Mouse (Mus musculus) granulocyte monocyte progenitor cell, adult 5-6 weeks (primary cell): ENCODE measurements around the gene Kif13a. TPM values are rescaled to one million over a fixed set of nuclear protein-coding genes. Genes with fewer than 3 reads are reported as not detected.

Source experiments
- ATAC-seq: replicated peaks from 2 replicates; pipeline ENCODE4 v1.8.0; 2016; ENCODE audit warnings: mild to moderate bottlenecking, moderate TSS enrichment, inconsistent platforms; ENCODE audit not compliant: poor library complexity, severe bottlenecking
- total RNA-seq, 2 experiments: library from RNA; stranded (forward) in 1 of 2; stranded (reverse) in 1 of 2; fragments of 200-712, 200-1000 nt in 1 of 2; fragments of >200 nt in 1 of 2; fragmentation: Nextera tagmentation in 1 of 2; gene quantifications; 2 replicates each; pipeline ENCODE4 v1.2.3; 2014 to 2017

Gene Kif13a
- total RNA-seq, 2 experiments from 2014 or later: 26.6 to 46.0 TPM

- ATAC-seq: no peak
Measured at GRCm38 (mm10) chr13:46739426-46739825, 190.2 kb downstream of the Kif13a start.

DNA sequence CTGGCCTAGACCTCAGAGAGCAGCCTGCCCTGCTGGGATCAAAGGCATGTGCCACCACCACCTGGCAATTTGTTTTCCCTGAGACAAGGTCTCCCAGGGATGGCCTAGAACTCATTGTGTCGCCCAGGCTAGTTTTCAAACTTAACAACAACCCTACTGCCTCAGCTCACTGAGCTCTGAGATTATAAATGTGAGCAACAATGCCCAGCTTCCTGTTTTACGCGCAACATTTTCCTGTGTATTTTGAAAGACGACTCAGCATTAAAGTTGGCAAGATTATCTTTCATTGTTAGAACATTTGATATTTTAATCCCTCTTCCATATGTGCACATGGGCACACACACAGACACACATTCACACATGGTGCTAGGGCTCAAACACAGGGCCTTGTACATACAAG, 192.2 kb downstream of the Kif13a start:
- ATAC-seq: no peak

DNA sequence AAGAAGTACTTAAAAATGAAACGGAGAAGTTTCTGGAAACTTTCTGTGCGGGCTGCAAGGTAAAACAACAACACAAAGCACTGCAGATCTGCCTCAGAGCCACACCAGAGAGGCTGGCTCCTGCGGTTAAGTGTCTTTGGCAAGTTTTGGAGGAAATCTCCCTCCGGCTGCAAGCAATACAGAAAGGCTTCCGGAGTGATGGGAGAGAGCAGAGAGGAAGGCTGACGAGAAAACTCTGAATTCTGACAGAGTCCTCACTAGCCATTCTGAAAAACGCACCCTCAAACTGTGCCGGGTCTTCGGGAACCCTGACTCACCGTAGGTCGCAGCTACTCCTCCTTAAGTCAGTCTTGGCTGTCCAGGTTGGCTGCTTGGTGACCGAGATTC, 193.2 kb downstream of the Kif13a start:
- peak; percentile 55 for ATAC-seq

- ATAC-seq: peak; percentile 66
Measured at GRCm38 (mm10) chr13:46735808-46736478, 193.7 kb downstream of the Kif13a start.

- ATAC-seq: peak; percentile 50
Measured at GRCm38 (mm10) chr13:46735219-46735807, 194.4 kb downstream of the Kif13a start.

- no peak for ATAC-seq
Measured at GRCm38 (mm10) chr13:46729998-46730397, 199.7 kb downstream of the Kif13a start.

DNA sequence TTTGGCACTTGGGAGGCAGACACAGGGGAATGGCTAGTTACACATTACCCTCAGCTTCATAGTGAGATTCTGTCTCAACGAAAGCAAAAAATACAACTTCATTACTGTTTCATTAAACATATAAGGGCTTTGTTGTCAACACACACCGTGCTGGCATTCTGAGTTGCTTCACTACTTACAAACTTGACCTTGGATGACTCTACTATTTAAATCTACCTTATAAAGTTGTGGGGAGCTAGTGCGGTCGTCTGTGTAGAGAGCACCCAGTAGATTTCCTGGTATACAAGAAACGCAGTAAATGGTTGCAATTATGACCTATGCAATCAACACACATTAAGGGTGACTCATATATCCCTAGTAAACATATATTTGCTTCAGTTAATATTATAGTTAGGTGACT, 201.3 kb downstream of the Kif13a start:
- ATAC-seq: no peak

GRCm38 (mm10) chr13:46727837-46728268, 201.8 kb downstream of the Kif13a start, which contains the start of gene Nup153:
Gene Nup153 (minus strand): TSS chr13:46727940.
- peak; percentile 88 for ATAC-seq

- peak; percentile 68 for ATAC-seq
Measured at GRCm38 (mm10) chr13:46727038-46727836, 202.4 kb downstream of the Kif13a start.

GRCm38 (mm10) chr13:46726288-46727037, 203.2 kb downstream of the Kif13a start:
- ATAC-seq: no peak

GRCm38 (mm10) chr13:46725227-46725626, 204.4 kb downstream of the Kif13a start:
- no peak for ATAC-seq

- ATAC-seq: no peak
Measured at GRCm38 (mm10) chr13:46724371-46724770, 205.3 kb downstream of the Kif13a start.

GRCm38 (mm10) chr13:46721009-46721408, 208.7 kb downstream of the Kif13a start:
- no peak for ATAC-seq

GRCm38 (mm10) chr13:46718893-46719400, 210.7 kb downstream of the Kif13a start:
- 0 out of 2 replicates have a peak, but pooled peaks have one; percentile 9 for ATAC-seq

DNA sequence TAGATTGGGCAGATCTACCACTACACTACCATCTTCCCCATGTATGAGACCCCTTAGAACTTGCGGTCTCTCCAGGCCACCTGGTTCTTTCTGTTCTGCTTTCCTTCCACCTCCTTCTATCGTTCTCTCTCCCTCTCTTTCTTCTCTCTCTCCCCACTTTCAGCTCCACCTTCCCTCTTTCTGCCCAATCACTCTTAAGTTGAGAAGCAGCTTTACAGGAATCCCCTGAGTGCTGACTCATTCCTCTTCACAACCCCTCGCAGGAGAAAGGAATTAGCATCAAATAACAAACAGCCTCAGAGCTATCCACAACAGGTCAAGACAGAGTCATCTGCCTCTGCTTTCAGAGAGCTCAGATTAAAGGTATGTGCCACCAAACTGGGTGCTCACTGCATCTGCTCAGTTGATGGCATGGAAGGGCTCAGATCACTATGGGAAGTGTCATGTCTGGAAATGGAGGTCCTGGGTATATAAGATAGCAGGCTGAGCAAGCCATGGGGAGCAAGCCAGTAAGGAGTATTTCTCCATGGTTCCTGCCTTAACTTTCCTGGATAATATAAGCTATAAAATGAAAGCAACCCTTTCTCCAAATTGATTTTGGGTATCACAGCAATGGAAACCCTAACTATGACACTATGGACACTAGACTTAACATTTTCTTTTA, 213.6 kb downstream of the Kif13a start:
- ATAC-seq: peak; percentile 33; the same call in 1 of the 2 replicates

GRCm38 (mm10) chr13:46713486-46713885, 216.2 kb downstream of the Kif13a start:
- ATAC-seq: no peak

- peak; percentile 37; the same call in 1 of the 2 replicates for ATAC-seq
Measured at GRCm38 (mm10) chr13:46703138-46703537, 226.5 kb downstream of the Kif13a start.

DNA sequence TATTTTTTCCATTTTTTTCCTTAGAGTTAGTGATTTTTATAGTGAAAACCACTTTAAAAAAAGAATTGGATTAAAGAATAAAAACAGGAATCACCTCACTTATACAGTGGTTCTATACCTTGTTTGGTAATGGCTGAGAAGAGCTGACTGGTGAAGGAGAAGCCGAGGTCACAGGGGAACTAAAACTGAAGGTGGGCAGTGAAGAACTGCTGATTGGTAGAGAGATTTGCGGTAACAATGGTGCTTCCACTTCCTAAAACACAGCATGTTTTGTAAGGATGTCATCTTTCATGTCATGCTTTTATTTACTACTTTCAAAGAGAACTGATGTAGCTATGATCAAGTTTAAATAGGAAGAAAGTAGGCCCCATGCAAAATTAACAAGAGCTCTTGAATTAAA, 228.2 kb downstream of the Kif13a start:
- ATAC-seq: peak; percentile 93

DNA sequence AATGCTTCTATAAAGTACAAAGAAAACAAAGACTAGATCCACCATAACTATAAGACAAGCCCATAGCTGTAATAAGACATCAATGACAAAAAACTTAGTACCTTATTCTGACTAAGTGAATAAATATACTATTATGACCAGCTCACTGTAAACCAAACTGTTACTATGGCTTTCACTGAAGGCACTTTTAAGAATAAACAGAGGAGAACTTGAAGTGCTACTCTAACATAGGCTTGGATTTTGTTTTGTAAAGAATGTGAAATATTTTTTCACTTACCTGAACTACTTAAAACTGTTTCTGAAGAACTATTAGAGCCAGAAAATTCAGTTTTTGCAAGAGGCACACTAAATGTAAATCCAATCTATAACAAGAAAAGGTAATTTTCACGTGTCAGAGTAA, 230.3 kb downstream of the Kif13a start:
- ATAC-seq: no peak
